Mouse (Mus musculus) right cerebral cortex, adult 18-20 months (tissue): Measurements from ENCODE around the gene Phf12.

Source experiments
- DNase-seq: peaks from one replicate; pipeline ENCODE4 v3.0.0; 2022; ENCODE audit warnings: mixed read lengths

Phf12 gene

GRCm38 (mm10) chr11:77973520-77973919 is 9.0 kb upstream of the Phf12 start:
- no peak for DNase-seq

- DNase-seq, result no peak
Measured at GRCm38 (mm10) chr11:77974325-77974724, 8.2 kb upstream of the Phf12 start.

GRCm38 (mm10) chr11:77975873-77976272 is 6.7 kb upstream of the Phf12 start:
- no peak for DNase-seq

- no peak for DNase-seq
Measured at GRCm38 (mm10) chr11:77978161-77978560, 4.4 kb upstream of the Phf12 start.

GRCm38 (mm10) chr11:77979221-77979809 is 3.2 kb upstream of the Phf12 start:
- DNase-seq, result no peak

- peak; percentile 67 for DNase-seq
Measured at GRCm38 (mm10) chr11:77980281-77981204, 2.0 kb upstream of the Phf12 start.

- DNase-seq, result peak; percentile 99
Measured at GRCm38 (mm10) chr11:77981609-77982440, 729 bp upstream of the Phf12 start.

GRCm38 (mm10) chr11:77983191-77983936 is 810 bp downstream of the Phf12 start:
- no peak for DNase-seq

GRCm38 (mm10) chr11:77983937-77984835 is 1.6 kb downstream of the Phf12 start:
- DNase-seq, result peak; percentile 66

GRCm38 (mm10) chr11:77984836-77985231 is 2.3 kb downstream of the Phf12 start:
- DNase-seq, result no peak

GRCm38 (mm10) chr11:77985541-77986065 is 3.0 kb downstream of the Phf12 start:
- DNase-seq, result no peak

GRCm38 (mm10) chr11:77989071-77989690 is 6.6 kb downstream of the Phf12 start:
- DNase-seq, result peak; percentile 49

GRCm38 (mm10) chr11:77995556-77995955 is 13.0 kb downstream of the Phf12 start:
- DNase-seq, result no peak

- DNase-seq, result no peak
Measured at GRCm38 (mm10) chr11:78006446-78006845, 23.9 kb downstream of the Phf12 start.

- DNase-seq, result peak; percentile 58
Measured at GRCm38 (mm10) chr11:78019676-78020075, 37.1 kb downstream of the Phf12 start.

GRCm38 (mm10) chr11:78023607-78024006 is 41.1 kb downstream of the Phf12 start:
- DNase-seq, result no peak

GRCm38 (mm10) chr11:78029240-78029639 is 46.7 kb downstream of the Phf12 start:
- no peak for DNase-seq

GRCm38 (mm10) chr11:78030600-78030999 is 48.0 kb downstream of the Phf12 start:
- DNase-seq, result no peak

GRCm38 (mm10) chr11:78031389-78031788 is 48.8 kb downstream of the Phf12 start:
- no peak for DNase-seq

- DNase-seq, result peak; percentile 92
Measured at GRCm38 (mm10) chr11:78031947-78032808, 49.6 kb downstream of the Phf12 start, which contains the start of gene Dhrs13. Gene Dhrs13 (plus strand): TSS chr11:78032280.
